Mouse (Mus musculus): ENCODE measurements around the gene 9530068E07Rik. TPM values are rescaled to one million over a fixed set of nuclear protein-coding genes. Genes with fewer than 3 reads are reported as not detected.

The 9530068E07Rik gene
- polyA plus RNA-seq, 1 experiment from 2014 or later = 136 TPM

DNA sequence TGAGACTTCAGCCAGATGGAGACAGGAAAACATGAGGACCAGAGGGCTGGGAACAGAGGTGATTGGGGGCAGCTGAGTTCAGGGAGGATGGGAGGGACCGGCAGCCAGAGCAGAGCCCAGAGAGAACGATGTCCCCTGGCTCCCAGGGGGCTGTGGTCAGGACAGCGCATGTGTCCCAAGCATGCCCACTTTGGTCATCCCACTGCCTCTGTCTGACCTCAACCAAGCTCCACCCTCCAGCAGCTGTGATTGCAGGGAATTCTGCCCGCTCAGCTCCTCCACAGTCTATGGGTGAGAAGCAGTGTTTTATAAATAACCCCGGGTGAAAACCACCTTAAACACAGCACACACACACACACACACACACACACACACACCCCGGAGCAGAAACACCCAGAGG, 33.2 kb downstream of the 9530068E07Rik start:
- 70% methylated on average over 6 of the region's 6 CpGs for WGBS
- no peak for ATAC-seq
- H3K4me1 ChIP-seq (ENCODE audit: control insufficient read depth, insufficient read depth, low read depth, low read length) = no peaks in the 10 kb centered on the region
- H3K9ac ChIP-seq (ENCODE audit: low read depth, low read length) = no peak overlapping the region
- H3K27ac ChIP-seq (ENCODE audit: low read depth, low read length) = no peak overlapping the region
- H3K27me3 ChIP-seq (replicated peaks; ENCODE audit: control insufficient read depth, insufficient read depth, low read length) = no peaks in the 10 kb centered on the region
- H3K9me3 ChIP-seq (ENCODE audit: control insufficient read depth, low read length) = no peaks in the 10 kb centered on the region
- H3K4me2 ChIP-seq (ENCODE audit: low read length) = no peak overlapping the region
- H3K4me3 ChIP-seq (ENCODE audit: low read length) = no peak overlapping the region
- H3K36me3 ChIP-seq (ENCODE audit: control insufficient read depth, insufficient read depth, low read length) = no peaks in the 10 kb centered on the region

DNA sequence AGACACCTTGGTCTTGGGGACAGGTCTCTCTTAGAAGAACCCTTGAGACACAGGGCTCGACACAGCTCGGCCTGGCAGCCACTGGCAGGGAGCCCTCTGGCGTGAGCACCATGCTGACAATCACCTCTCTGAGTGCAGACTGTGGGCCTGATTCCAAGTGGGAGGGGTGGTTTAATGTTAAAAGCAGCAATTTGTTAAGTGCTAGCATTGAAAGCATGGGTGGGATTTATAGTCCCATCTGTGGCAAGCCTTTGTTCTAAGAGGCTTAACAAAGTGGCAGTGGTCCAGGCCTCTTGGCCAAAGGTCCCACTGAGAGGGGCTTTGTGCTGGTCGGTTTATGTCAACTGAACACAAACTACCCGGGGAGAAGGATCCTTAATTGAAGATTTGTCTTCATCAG, 35.4 kb downstream of the 9530068E07Rik start:
- peak; percentile 91 for ATAC-seq
- 28% methylated on average over 5 of the region's 5 CpGs for WGBS
- peaks cover 2% of the 10 kb centered on the region; the same call in 1 of the 2 replicates for H3K27me3 ChIP-seq (replicated peaks; ENCODE audit: control insufficient read depth, insufficient read depth, low read length)
- H3K36me3 ChIP-seq (ENCODE audit: control insufficient read depth, insufficient read depth, low read length) = no peaks in the 10 kb centered on the region
- H3K4me1 ChIP-seq (ENCODE audit: control insufficient read depth, insufficient read depth, low read depth, low read length) = no peaks in the 10 kb centered on the region
- no peak overlapping the region for H3K27ac ChIP-seq (ENCODE audit: low read depth, low read length)
- H3K9me3 ChIP-seq (ENCODE audit: control insufficient read depth, low read length) = no peaks in the 10 kb centered on the region
- H3K4me3 ChIP-seq (ENCODE audit: low read length) = no peak overlapping the region
- no peak overlapping the region for H3K9ac ChIP-seq (ENCODE audit: low read depth, low read length)
- H3K4me2 ChIP-seq (ENCODE audit: low read length) = no peak overlapping the region

DNA sequence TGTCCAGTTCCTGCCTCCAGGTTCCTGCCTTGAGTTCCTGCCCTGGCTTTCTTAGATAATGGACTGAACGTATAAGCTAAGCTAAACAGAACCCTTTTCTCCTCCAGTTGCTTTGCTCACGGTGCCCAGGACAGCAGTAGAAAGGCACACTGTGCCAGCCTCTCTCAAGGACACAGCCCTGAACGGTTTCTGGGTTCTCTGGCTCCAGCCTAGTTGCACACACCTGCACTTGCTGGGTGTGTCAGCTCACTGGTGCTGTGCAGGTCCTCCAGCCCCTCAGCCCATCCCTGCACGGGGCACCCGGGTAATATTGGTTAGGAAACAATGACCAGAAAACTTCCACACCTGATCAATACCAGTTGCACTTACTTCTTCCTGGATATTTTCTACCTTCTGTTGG, 35.9 kb downstream of the 9530068E07Rik start:
- Histone ChIP-seq H3K9me3 (ENCODE audit: control insufficient read depth, low read length) (no peaks in the 10 kb centered on the region), H3K4me2 (ENCODE audit: low read length) (no peak overlapping the region), H3K4me1 (ENCODE audit: control insufficient read depth, insufficient read depth, low read depth, low read length) (no peaks in the 10 kb centered on the region), H3K27me3 (replicated peaks; ENCODE audit: control insufficient read depth, insufficient read depth, low read length) (peaks cover 2% of the 10 kb centered on the region; the same call in 1 of the 2 replicates), H3K36me3 (ENCODE audit: control insufficient read depth, insufficient read depth, low read length) (no peaks in the 10 kb centered on the region), H3K9ac (ENCODE audit: low read depth, low read length) (no peak overlapping the region), H3K27ac (ENCODE audit: low read depth, low read length) (no peak overlapping the region), H3K4me3 (ENCODE audit: low read length) (no peak overlapping the region)
- WGBS = 81% methylated on average over 5 of the region's 5 CpGs
- no peak for ATAC-seq

DNA sequence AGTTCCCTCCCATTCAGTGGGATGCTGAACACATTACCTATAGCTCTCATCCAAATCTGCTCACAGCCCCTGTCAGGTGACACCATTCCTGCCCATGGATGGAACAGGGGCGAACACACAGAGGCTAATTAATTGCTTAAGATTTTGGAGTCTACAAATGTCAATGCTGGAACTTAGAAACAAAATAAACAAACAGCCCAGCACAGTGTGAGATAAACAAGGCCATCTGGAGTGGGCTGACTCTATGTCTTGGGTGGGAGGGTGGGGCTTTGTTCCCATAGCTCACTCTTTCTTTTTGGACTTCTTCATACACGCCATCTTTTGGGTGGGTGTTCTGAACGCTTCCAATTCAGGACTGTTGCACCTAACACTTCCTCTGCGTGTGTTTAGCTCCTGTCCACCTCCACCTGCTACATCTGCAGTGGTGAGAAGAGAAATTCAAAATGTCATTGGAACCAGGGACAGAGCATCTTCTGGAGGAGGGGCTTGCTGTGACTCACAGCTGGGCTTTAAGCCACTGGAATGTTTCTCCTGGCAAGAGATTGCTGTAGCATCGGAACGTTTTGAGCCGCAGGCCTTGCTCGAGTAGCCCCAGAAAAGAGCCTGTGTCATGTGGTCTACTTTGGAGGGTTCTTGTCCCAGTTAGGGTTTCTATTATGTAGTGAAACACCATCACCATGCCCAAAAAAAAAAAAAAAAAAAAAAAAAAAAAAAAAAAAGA, 37.0 kb downstream of the 9530068E07Rik start:
- no peak overlapping the region for H3K9ac ChIP-seq (ENCODE audit: low read depth, low read length)
- no peak for ATAC-seq
- H3K36me3 ChIP-seq (ENCODE audit: control insufficient read depth, insufficient read depth, low read length) = no peaks in the 10 kb centered on the region
- no peaks in the 10 kb centered on the region for H3K4me1 ChIP-seq (ENCODE audit: control insufficient read depth, insufficient read depth, low read depth, low read length)
- no peak overlapping the region for H3K4me3 ChIP-seq (ENCODE audit: low read length)
- H3K27ac ChIP-seq (ENCODE audit: low read depth, low read length) = no peak overlapping the region
- no peaks in the 10 kb centered on the region for H3K9me3 ChIP-seq (ENCODE audit: control insufficient read depth, low read length)
- no peak overlapping the region for H3K4me2 ChIP-seq (ENCODE audit: low read length)
- H3K27me3 ChIP-seq (replicated peaks; ENCODE audit: control insufficient read depth, insufficient read depth, low read length) = peaks cover 5% of the 10 kb centered on the region; the same call in 1 of the 2 replicates
- 81% methylated on average over 8 of the region's 8 CpGs for WGBS

DNA sequence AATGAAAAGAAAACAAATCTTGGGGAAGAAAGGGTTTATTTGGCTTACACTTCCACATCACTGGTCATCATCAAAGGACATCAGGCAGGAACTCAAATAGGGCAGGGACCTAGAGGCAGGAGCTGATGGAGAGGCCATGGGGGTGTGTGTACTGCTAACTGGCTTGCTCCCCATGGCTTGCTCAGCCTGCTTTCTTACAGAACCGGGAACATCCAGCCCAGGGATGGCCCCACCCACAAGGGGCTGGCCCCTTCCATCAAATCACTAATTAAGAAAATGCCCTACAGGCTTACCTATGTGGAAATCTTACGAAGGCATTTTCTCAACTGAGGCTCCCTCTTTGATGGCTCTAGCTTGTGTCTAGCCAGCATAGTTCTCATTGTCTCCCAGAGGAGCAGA, 37.6 kb downstream of the 9530068E07Rik start:
- Histone ChIP-seq H3K4me1 (ENCODE audit: control insufficient read depth, insufficient read depth, low read depth, low read length) (no peaks in the 10 kb centered on the region), H3K9me3 (ENCODE audit: control insufficient read depth, low read length) (no peaks in the 10 kb centered on the region), H3K36me3 (ENCODE audit: control insufficient read depth, insufficient read depth, low read length) (no peaks in the 10 kb centered on the region), H3K27me3 (replicated peaks; ENCODE audit: control insufficient read depth, insufficient read depth, low read length) (peaks cover 5% of the 10 kb centered on the region; the same call in 1 of the 2 replicates), H3K27ac (ENCODE audit: low read depth, low read length) (no peak overlapping the region), H3K4me2 (ENCODE audit: low read length) (no peak overlapping the region), H3K9ac (ENCODE audit: low read depth, low read length) (no peak overlapping the region), H3K4me3 (ENCODE audit: low read length) (no peak overlapping the region)
- no peak for ATAC-seq
- WGBS = 59% methylated on average over 2 of the region's 2 CpGs

DNA sequence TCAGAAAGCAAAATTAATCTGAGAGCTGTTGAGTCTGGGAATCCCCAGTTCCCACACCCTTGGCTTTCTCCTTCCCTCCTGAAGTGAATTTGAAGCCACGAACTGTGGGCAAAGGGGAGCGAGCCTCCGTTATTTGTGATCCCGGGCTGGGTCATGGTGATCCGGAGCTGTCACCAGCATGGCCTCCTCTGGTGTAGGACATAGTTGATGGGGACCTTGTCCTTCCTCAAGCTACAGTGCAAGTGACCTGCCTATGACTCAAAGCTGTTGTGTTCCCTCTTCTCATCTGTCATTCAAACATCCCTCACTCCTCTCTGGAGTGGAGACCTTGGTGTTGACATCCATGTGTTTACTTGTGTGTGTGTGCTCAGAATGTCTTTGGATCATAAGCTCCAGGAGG, 39.2 kb downstream of the 9530068E07Rik start:
- no peak overlapping the region for H3K27ac ChIP-seq (ENCODE audit: low read depth, low read length)
- peaks cover 5% of the 10 kb centered on the region; the same call in 1 of the 2 replicates for H3K27me3 ChIP-seq (replicated peaks; ENCODE audit: control insufficient read depth, insufficient read depth, low read length)
- no peak for ATAC-seq
- no peak overlapping the region for H3K4me3 ChIP-seq (ENCODE audit: low read length)
- H3K9ac ChIP-seq (ENCODE audit: low read depth, low read length) = no peak overlapping the region
- H3K36me3 ChIP-seq (ENCODE audit: control insufficient read depth, insufficient read depth, low read length) = no peaks in the 10 kb centered on the region
- H3K4me1 ChIP-seq (ENCODE audit: control insufficient read depth, insufficient read depth, low read depth, low read length) = no peaks in the 10 kb centered on the region
- no peaks in the 10 kb centered on the region for H3K9me3 ChIP-seq (ENCODE audit: control insufficient read depth, low read length)
- WGBS = 88% methylated on average over 5 of the region's 5 CpGs
- H3K4me2 ChIP-seq (ENCODE audit: low read length) = no peak overlapping the region

DNA sequence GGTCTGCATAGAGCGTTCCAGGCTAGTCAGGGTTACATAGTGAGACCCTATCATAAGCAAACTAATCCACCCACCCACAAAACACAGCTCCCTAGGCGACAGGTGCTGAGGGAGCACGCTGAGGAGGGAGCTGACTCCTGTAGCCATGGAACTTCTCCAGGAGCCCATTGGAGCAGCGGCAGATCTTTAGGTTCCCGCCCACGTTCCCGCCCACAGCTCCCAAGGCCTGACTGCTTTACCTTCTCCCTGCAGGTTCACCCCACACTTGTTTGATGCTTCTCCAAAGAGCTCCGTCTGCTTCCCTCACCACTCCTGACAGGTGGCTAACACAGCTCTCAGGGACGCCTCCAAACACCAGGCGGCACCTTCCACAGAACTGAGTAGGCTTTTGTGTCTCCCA, 40.9 kb downstream of the 9530068E07Rik start:
- Histone ChIP-seq H3K9ac (ENCODE audit: low read depth, low read length) (no peak overlapping the region), H3K4me1 (ENCODE audit: control insufficient read depth, insufficient read depth, low read depth, low read length) (no peaks in the 10 kb centered on the region), H3K27me3 (replicated peaks; ENCODE audit: control insufficient read depth, insufficient read depth, low read length) (peaks cover 5% of the 10 kb centered on the region; the same call in 1 of the 2 replicates), H3K4me3 (ENCODE audit: low read length) (no peak overlapping the region), H3K36me3 (ENCODE audit: control insufficient read depth, insufficient read depth, low read length) (no peaks in the 10 kb centered on the region), H3K9me3 (ENCODE audit: control insufficient read depth, low read length) (no peaks in the 10 kb centered on the region), H3K27ac (ENCODE audit: low read depth, low read length) (no peak overlapping the region), H3K4me2 (ENCODE audit: low read length) (no peak overlapping the region)
- ATAC-seq = no peak
- WGBS = 25% methylated on average over 10 of the region's 10 CpGs

- no peak overlapping the region for H3K9ac ChIP-seq (ENCODE audit: low read depth, low read length)
- no peak overlapping the region for H3K4me2 ChIP-seq (ENCODE audit: low read length)
- ATAC-seq = no peak
- H3K9me3 ChIP-seq (ENCODE audit: control insufficient read depth, low read length) = no peaks in the 10 kb centered on the region
- H3K4me1 ChIP-seq (ENCODE audit: control insufficient read depth, insufficient read depth, low read depth, low read length) = no peaks in the 10 kb centered on the region
- WGBS = 47% methylated on average over 2 of the region's 2 CpGs
- peaks cover 4% of the 10 kb centered on the region; the same call in 1 of the 2 replicates for H3K27me3 ChIP-seq (replicated peaks; ENCODE audit: control insufficient read depth, insufficient read depth, low read length)
- no peak overlapping the region for H3K4me3 ChIP-seq (ENCODE audit: low read length)
- H3K36me3 ChIP-seq (ENCODE audit: control insufficient read depth, insufficient read depth, low read length) = no peaks in the 10 kb centered on the region
- no peak overlapping the region for H3K27ac ChIP-seq (ENCODE audit: low read depth, low read length)
Observed at GRCm38 (mm10) chr11:52441096-52441495, 44.9 kb downstream of the 9530068E07Rik start.

DNA sequence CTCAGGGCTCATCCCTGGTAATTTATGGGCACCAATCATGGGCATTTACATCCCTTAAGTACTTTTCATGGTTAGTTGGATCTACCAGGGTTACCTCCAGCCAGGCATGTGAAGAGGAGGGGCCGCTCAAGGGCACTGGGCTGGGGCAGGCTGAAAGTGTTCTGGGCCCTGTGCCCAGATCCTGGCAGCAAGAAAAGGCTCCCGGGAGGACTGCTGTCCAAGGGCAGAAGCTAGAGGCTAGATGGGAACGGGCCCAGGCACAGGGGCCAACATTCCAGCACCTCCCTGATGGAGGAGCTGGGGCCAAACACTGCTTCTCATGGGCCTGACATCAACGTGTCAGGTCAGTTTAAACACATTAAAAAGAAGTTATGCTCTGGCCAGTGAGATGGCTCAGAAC, 51.0 kb downstream of the 9530068E07Rik start:
- ATAC-seq = peak; percentile 97
- H3K4me2 ChIP-seq (ENCODE audit: low read length) = no peak overlapping the region
- 23% methylated on average over 4 of the region's 4 CpGs for WGBS
- no peak overlapping the region for H3K4me3 ChIP-seq (ENCODE audit: low read length)
- no peak overlapping the region for H3K9ac ChIP-seq (ENCODE audit: low read depth, low read length)
- H3K4me1 ChIP-seq (ENCODE audit: control insufficient read depth, insufficient read depth, low read depth, low read length) = no peaks in the 10 kb centered on the region
- H3K27ac ChIP-seq (ENCODE audit: low read depth, low read length) = no peak overlapping the region
- H3K36me3 ChIP-seq (ENCODE audit: control insufficient read depth, insufficient read depth, low read length) = no peaks in the 10 kb centered on the region
- H3K9me3 ChIP-seq (ENCODE audit: control insufficient read depth, low read length) = no peaks in the 10 kb centered on the region
- no peaks in the 10 kb centered on the region for H3K27me3 ChIP-seq (replicated peaks; ENCODE audit: control insufficient read depth, insufficient read depth, low read length)

Data from hindbrain, embryonic 16.5 days (tissue).